Mouse (Mus musculus) heart, embryonic 13.5 days (tissue): ENCODE measurements at regions not wholly inside any gene's neighbourhood (a gene's known extent, or its start where the extent isn't known, plus 50 kb on each side); places are given as distances from the start of the nearest gene placed in this dataset.

Experiments
- ATAC-seq: fragments of 200-750 bp; cut with Nextera tagmentation; 2 replicates; pipeline ENCODE4 v1.8.0; 2017; ENCODE audit warnings: moderate TSS enrichment; ENCODE audit not compliant: insufficient number of reproducible peaks, low FRiP score, low TSS enrichment; ENCODE audit errors: extremely low read depth
- H3K27ac ChIP-seq: fragments of 300-500 bp; sonication (generic); replicated peaks from 2 replicates; pipeline ENCODE4 v1.5.1; 2015; ENCODE audit warnings: moderate library complexity, mild to moderate bottlenecking, inconsistent platforms
- H3K27me3 ChIP-seq: fragments of 300-500 bp; sonication (generic); replicated peaks from 2 replicates; pipeline ENCODE4 v1.6.1; 2015; ENCODE audit warnings: mild to moderate bottlenecking, inconsistent platforms
- H3K36me3 ChIP-seq: fragments of 300-500 bp; sonication (generic); 2 replicates; pipeline ENCODE4 v1.6.1; 2015; ENCODE audit warnings: mild to moderate bottlenecking, inconsistent platforms
- H3K4me1 ChIP-seq: fragments of 300-500 bp; sonication (generic); 2 replicates; pipeline ENCODE4 v1.6.1; 2015; ENCODE audit warnings: inconsistent platforms
- H3K4me2 ChIP-seq: fragments of 300-500 bp; sonication (generic); 2 replicates; pipeline ENCODE4 v1.6.1; 2015; ENCODE audit warnings: inconsistent platforms, mild to moderate bottlenecking, moderate library complexity
- H3K4me3 ChIP-seq: fragments of 300-500 bp; sonication (generic); 2 replicates; pipeline ENCODE4 v1.5.1; 2015; ENCODE audit warnings: moderate library complexity, mild to moderate bottlenecking, inconsistent platforms
- H3K9ac ChIP-seq: fragments of 300-500 bp; sonication (generic); 2 replicates; pipeline ENCODE4 v1.6.1; 2015; ENCODE audit warnings: inconsistent platforms, mild to moderate bottlenecking, moderate library complexity
- H3K9me3 ChIP-seq: fragments of 300-500 bp; sonication (generic); 2 replicates; pipeline ENCODE4 v1.6.1; 2016; ENCODE audit warnings: inconsistent platforms
- WGBS: fragments of 180-500 bp; shearing (Covaris S2); methylation state at CpG from one replicate; pipeline ENCODE4 v1.1.7; 2015; ENCODE audit warnings: mixed read lengths; 5-methylcytosine and 5-hydroxymethylcytosine counted together

DNA sequence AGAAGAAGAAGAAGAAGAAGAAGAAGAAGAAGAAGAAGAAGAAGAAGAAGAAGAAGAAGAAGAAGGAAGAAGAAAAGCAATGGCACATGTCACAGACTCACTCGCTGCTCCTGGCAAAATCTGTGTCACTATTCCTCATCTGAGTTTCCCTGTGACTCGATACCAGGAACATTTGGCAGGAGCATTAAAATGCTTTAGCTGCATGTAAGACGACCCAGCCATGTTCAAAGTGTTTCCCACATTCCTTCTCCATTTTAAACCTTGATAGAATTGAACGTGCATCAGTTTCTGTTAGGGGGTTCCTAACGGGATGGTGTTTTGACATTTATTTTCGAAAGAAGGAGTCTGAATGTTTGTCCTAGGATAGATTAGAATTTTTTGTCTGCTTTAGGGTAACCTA lies 51.2 kb upstream of the Pja2 start:
- Histone ChIP-seq H3K4me1 (no peaks in the 10 kb centered on the region), H3K9me3 (no peaks in the 10 kb centered on the region), H3K27me3 (no peaks in the 10 kb centered on the region), H3K9ac (no peak overlapping the region), H3K4me3 (no peak overlapping the region), H3K36me3 (no peaks in the 10 kb centered on the region), H3K4me2 (no peak overlapping the region), H3K27ac (no peak overlapping the region)
- ATAC-seq: no peak
- WGBS: 78% methylated on average over 6 of the region's 6 CpGs

DNA sequence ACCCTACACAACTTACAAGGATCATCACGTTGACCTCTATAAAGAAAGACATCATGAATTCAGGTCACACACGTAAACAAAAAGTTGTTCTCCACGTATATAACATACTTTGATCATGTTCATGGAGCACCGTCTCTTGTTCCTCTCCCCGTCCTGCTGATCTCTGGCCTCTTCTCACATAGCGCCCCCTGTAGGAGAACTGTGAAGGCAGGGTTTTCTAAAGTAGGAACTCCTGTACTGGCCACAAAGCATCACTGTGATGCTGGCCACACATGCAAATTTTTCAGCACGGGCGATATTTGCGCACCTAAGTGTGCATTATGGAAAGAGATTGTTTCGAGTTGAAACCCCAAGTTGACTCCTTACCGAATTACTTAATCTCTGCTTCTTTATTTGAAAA lies 51.9 kb upstream of the Pja2 start:
- H3K4me3 ChIP-seq: no peak overlapping the region
- H3K4me2 ChIP-seq: no peak overlapping the region
- H3K27ac ChIP-seq: no peak overlapping the region
- no peaks in the 10 kb centered on the region for H3K4me1 ChIP-seq
- H3K27me3 ChIP-seq: no peaks in the 10 kb centered on the region
- WGBS: 85% methylated on average over 11 of the region's 11 CpGs
- no peaks in the 10 kb centered on the region for H3K9me3 ChIP-seq
- ATAC-seq: no peak
- no peaks in the 10 kb centered on the region for H3K36me3 ChIP-seq
- no peak overlapping the region for H3K9ac ChIP-seq

DNA sequence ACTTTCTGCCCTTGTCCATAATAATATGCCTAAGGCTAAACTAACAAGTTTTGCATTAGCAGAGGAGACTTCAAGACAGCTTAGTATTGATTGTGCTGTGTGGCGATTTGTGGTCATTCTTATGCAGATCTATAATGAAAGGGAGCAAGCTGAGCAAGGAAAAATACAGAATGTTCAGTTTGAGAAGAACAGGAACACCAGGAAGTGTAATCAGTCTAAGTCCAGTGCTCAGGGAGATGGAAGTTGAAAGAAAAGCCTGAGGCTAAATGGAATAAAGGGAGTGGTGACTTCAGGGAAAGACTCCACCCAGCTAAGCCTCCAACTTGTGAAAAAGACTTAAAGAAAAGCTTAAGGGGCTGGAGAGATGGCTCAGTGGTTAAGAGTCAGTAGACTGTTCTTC lies 58.6 kb upstream of the Pja2 start:
- no peak overlapping the region for H3K27ac ChIP-seq
- no peak for ATAC-seq

DNA sequence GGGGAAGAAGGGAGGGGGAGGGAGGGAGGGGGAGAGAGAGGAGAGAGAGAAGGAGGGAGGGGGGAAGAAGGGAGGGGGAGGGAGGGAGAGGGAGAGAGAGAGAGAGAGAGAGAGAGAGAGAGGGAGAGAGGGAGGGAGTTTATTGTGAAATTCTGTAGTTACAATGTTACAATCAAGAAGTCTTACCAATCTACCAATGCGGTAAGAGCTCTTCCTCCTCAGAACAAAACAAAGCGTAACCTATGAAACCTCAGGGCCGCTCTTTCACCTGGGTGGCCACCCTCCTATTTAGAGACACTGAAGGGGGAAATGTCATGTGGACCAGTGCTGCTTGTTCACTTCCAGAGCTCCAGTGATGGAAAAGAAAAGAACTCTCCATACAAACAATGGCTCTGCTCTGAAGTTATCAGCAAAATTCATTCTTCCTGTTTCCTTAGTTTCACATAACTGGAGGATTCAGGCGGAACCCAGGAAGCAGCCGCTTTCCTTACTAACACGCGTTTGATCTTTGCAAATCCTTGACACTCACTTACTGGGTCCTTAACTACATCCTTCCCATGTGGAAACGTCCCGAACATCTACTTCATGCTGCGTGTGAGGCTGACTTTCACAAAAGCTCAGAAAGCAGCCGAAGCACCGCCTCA lies 65.7 kb upstream of the Pja2 start:
- Histone ChIP-seq H3K27ac (0 out of 2 replicates have a peak overlapping the region, but pooled peaks have one; percentile 48), H3K27me3 (no peaks in the 10 kb centered on the region), H3K9me3 (no peaks in the 10 kb centered on the region), H3K9ac (no peak overlapping the region), H3K36me3 (no peaks in the 10 kb centered on the region), H3K4me1 (no peaks in the 10 kb centered on the region), H3K4me2 (peak overlapping the region; percentile 53), H3K4me3 (peak overlapping the region; percentile 23)
- 32% methylated on average over 12 of the region's 12 CpGs for WGBS
- no peak for ATAC-seq

More for the DNA sequence above, 58.6 kb upstream of the Pja2 start:
- Histone ChIP-seq H3K27me3 (no peaks in the 10 kb centered on the region), H3K9ac (no peak overlapping the region), H3K36me3 (no peaks in the 10 kb centered on the region), H3K4me1 (no peaks in the 10 kb centered on the region), H3K4me2 (no peak overlapping the region), H3K4me3 (no peak overlapping the region), H3K9me3 (0 out of 2 replicates have a peak, but pooled peaks cover 4% of the 10 kb centered on the region)
- WGBS: 80% methylated on average over 1 of the region's 1 CpGs

DNA sequence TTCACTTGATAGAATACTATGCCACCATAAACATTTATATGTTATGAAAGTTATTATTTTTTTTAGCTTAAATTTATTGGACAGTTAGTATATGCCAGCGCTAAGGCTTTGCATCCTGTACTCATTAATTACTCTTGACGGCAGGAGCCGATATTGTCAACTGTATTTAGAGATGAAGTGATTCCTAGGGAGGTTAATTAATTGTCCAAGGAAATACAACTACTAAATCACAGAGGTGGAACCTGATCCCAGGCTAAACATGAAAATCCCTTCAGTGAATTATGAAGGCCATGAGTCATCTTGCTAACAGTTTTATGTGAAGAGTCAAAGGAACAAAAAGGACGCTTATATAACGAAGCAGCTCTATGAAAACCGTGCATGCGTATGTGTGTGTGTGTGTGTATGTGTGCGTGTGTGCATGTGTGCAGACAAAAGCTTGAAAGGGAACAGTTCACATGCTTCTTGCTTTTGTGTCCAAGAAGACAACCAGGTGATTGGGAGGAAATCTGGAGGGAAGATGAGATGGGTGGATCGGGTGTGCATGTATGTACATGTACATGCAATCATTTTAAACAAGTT lies 66.5 kb upstream of the Pja2 start:
- no peak overlapping the region for H3K9ac ChIP-seq
- no peaks in the 10 kb centered on the region for H3K36me3 ChIP-seq
- WGBS: 79% methylated on average over 9 of the region's 9 CpGs
- H3K9me3 ChIP-seq: peaks cover 1% of the 10 kb centered on the region; the same call in 1 of the 2 replicates
- H3K27ac ChIP-seq: no peak overlapping the region
- no peak overlapping the region for H3K4me2 ChIP-seq
- H3K4me3 ChIP-seq: no peak overlapping the region
- no peak for ATAC-seq
- no peaks in the 10 kb centered on the region for H3K27me3 ChIP-seq
- H3K4me1 ChIP-seq: no peaks in the 10 kb centered on the region

DNA sequence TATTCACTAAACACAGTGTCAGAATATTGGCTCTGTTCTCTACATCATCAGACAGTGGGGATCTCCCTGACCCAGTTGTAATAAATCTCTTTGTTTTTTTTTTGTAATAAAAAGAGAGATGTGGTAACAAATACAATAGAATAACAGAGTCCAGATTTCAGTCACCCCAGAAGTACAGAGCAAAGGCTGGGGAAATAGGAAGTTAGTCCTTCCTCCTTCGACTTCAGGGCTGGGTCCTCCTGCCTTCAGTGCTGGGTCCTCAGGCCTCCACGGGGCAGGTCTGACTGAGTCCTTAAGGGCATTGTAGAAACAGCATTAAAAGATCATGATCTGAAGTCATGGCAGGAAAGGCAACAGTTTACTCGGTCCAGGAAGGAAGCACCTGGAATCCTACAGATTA lies 67.0 kb upstream of the Pja2 start:
- Histone ChIP-seq H3K4me3 (no peak overlapping the region), H3K27ac (no peak overlapping the region), H3K36me3 (no peaks in the 10 kb centered on the region), H3K4me2 (no peak overlapping the region), H3K9me3 (peaks cover 5% of the 10 kb centered on the region; the same call in 1 of the 2 replicates), H3K27me3 (no peaks in the 10 kb centered on the region), H3K4me1 (no peaks in the 10 kb centered on the region), H3K9ac (no peak overlapping the region)
- no peak for ATAC-seq
- 42% methylated on average over 3 of the region's 3 CpGs for WGBS

DNA sequence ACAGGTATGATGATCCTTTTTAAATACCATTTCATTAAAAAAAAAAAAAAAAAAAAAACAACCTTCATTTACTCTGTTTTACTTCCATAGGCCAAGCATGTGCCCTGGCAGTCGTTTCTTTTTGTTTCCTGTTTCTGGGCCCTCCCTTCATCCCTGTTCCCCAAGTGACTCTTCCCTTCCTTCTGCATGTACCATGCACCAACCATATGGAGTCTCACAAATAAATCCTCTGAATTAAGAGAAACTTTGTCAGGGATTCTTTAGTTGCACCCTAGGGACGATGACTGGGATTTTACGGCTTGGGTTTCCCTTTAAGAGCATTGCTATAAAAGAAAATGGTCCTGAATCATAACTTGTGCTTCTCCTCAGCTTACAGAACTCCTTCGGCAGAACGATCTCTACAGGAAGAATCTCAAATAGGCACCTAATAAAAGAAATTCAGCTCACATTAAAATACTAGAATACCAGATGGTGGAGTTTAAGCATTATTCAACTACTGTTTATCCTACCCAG lies 75.1 kb upstream of the Pja2 start:
- H3K36me3 ChIP-seq: no peaks in the 10 kb centered on the region
- peaks cover 5% of the 10 kb centered on the region; the same call in 1 of the 2 replicates for H3K9me3 ChIP-seq
- ATAC-seq: no peak
- no peak overlapping the region for H3K9ac ChIP-seq
- no peaks in the 10 kb centered on the region for H3K27me3 ChIP-seq
- no peaks in the 10 kb centered on the region for H3K4me1 ChIP-seq
- 78% methylated on average over 5 of the region's 5 CpGs for WGBS
- no peak overlapping the region for H3K4me3 ChIP-seq
- H3K4me2 ChIP-seq: no peak overlapping the region
- no peak overlapping the region for H3K27ac ChIP-seq

DNA sequence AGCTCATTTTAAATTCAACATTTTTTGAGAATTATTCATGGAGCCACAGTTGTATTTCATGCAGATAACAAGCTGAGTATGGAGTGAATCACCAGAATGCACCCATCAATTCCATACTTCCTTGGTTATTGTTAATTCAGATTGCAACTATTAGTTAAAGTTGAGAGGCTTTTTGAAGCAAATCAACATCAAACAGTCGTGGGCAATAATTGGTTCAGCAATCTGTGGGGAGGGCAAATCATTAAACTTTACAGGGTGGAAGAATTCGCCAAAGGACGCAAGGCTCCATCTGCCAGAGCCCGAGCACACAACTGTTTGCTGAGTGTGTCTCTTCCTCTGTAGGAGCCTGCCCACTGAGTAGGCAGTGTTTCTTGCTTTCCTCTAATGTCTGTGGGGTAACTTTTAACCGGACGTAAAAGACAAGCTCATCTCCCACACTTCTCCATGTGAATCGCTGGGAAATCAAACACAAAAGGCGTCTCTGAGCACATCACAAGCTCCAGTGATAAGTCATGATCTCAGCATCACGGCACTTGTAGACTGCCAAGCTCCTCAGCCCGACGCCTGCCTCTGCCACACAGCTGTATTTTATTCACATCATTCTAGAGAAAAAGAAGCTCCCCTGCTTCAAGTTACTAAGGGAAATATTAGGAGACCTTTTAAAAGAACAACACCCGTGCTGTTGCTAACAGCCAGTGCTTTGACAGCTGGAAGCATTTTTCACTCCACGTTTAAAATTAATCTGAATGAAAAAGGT lies 75.7 kb upstream of the Pja2 start:
- no peak for ATAC-seq
- Histone ChIP-seq H3K27me3 (no peaks in the 10 kb centered on the region), H3K27ac (no peak overlapping the region), H3K4me3 (no peak overlapping the region), H3K36me3 (no peaks in the 10 kb centered on the region), H3K4me1 (no peaks in the 10 kb centered on the region), H3K9me3 (peaks cover 5% of the 10 kb centered on the region; the same call in 1 of the 2 replicates), H3K9ac (no peak overlapping the region), H3K4me2 (no peak overlapping the region)
- 52% methylated on average over 13 of the region's 13 CpGs for WGBS

DNA sequence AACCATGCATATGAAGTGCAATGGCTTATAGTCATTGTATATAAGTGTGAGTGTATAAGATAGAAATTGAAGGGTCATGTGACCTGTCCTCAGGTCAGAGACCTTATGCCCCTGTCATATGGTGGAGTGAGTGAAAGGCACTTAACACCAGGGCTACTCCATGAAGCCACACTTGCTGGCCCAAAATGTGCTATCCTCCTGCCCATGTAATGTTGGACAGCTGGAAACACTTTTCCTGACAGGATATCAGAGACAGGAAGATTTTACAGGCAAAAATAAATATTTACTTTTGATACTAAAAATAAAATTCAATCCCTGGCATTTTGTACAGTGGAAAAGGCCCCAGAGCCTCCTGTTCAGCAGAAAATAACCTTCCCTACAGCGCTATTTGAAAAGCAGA lies 94.1 kb upstream of the Pja2 start:
- Histone ChIP-seq H3K9me3 (no peaks in the 10 kb centered on the region), H3K27me3 (no peaks in the 10 kb centered on the region), H3K9ac (no peak overlapping the region), H3K36me3 (no peaks in the 10 kb centered on the region), H3K4me2 (no peak overlapping the region), H3K4me1 (peaks cover 14% of the 10 kb centered on the region), H3K27ac (no peak overlapping the region), H3K4me3 (no peak overlapping the region)
- 63% methylated on average over 1 of the region's 1 CpGs for WGBS
- no peak for ATAC-seq

DNA sequence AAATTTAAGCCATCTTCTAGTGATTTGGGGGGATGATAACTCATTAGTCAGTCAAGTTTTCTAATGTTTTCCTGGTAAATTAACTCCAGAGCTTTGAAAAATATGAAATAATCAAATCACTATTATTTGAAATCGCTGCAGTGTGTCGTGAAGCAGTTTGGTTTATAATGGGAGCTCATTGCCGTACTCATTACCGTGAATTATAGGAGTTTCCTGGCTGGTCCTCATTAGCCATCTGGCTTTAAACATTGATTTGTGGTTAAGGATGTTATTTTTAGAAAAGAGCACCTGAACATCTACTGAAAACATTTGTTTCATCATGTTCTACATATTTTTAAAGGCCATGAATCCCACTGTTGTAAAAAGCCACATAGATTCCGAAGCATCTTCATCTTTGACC lies 94.8 kb upstream of the Pja2 start:
- no peak overlapping the region for H3K27ac ChIP-seq
- ATAC-seq: no peak
- WGBS: 83% methylated on average over 5 of the region's 5 CpGs
- no peaks in the 10 kb centered on the region for H3K36me3 ChIP-seq
- H3K4me3 ChIP-seq: no peak overlapping the region
- no peak overlapping the region for H3K9ac ChIP-seq
- no peaks in the 10 kb centered on the region for H3K27me3 ChIP-seq
- H3K9me3 ChIP-seq: no peaks in the 10 kb centered on the region
- peaks cover 21% of the 10 kb centered on the region for H3K4me1 ChIP-seq
- H3K4me2 ChIP-seq: no peak overlapping the region

DNA sequence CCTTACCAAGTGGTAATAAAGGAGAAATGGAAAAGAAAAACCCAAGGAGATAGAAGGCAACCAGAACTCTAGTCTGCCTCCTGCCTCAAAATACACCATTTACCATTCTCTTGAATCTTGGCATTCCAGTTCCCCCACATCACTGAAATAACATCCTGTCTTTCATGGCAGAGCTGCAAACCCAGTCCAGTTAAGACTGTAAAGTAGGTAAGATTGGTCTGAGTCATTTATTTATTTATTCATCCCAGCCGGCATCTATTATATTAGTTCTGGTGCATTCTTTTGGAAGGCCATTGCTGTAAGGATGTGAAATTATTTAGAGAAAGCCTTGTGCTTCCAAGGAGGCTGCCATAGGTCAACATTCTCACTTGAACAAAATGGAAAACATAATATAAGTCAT lies 107.9 kb upstream of the Pja2 start:
- no peaks in the 10 kb centered on the region for H3K36me3 ChIP-seq
- H3K4me2 ChIP-seq: no peak overlapping the region
- H3K4me3 ChIP-seq: no peak overlapping the region
- no peak overlapping the region for H3K27ac ChIP-seq
- no peaks in the 10 kb centered on the region for H3K27me3 ChIP-seq
- H3K9me3 ChIP-seq: no peaks in the 10 kb centered on the region
- no peak for ATAC-seq
- peaks cover 8% of the 10 kb centered on the region for H3K4me1 ChIP-seq
- H3K9ac ChIP-seq: no peak overlapping the region
- 69% methylated on average over 1 of the region's 1 CpGs for WGBS
